Mouse (Mus musculus) B cell, adult 2 months (primary cell): ENCODE measurements at regions not wholly inside any gene's neighbourhood (a gene's known extent, or its start where the extent isn't known, plus 50 kb on each side); places are given as distances from the start of the nearest gene placed in this dataset.

Experiments used
- DNase-seq, 2 experiments: peaks; one replicate each; pipeline ENCODE4 v3.0.0; 2022

DNA sequence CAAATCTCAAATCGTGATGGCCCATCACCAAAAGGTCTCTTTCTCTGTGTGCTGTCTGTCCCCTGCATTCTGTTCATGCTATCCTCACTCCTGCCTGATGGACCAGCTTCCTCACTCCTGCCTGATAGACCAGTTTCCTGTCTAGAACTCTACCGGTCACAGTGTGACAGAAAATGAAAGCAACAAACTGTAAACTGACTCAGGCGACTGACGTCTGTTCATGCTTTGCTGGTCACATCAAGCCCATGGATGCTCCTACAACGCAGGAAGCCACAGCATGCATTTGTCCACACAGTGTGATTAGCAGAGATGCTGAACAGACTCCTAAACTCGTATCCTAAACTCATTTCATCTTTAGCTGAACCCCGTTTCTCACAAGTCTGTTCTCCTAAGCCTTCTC is 227.3 kb upstream of the N4bp1 start:
- DNase-seq, result no peak

DNA sequence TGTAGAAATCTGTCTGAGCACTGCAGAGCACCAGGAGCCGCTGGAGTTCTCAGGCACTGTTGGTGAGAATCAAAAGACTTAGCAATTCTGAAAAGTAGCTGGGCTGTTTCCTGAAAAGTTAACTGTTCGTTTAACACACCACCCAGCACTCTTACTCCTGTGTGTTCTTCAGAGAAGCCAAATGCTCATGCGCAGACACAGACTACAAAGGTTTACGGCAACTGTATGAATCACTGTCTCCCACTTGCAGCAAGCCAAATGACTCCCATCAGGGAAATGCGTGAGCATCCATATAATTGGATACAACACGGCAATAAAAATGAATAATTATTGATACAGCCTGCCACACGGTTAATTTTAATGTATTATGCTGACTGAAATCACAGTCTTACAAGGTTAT is 220.0 kb upstream of the N4bp1 start:
- no peak for DNase-seq

DNA sequence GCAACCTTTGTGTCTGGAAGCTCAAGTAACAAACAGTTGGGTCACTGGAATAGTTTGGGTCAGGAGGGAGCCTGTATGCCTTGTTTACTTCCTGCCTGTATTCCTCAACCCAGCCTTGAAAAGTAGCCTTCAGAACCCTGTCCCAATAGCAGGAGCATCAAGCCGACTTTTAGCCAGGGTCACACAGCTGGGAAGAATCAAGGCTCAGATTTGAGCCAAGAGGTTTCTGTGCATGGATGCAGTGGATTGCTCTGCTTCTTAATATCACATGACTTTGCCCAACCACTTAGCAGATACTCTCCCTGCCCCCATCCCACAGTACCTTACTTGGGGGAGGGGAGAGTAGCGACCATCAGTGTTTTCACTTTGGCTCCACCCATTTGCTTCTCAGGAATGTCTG is 210.2 kb upstream of the N4bp1 start:
- DNase-seq, result no peak

- no peak for DNase-seq
Observed at GRCm38 (mm10) chr8:87094685-87095084, 209.6 kb upstream of the N4bp1 start.

- DNase-seq, result no peak
Observed at GRCm38 (mm10) chr8:87093716-87094115, 208.7 kb upstream of the N4bp1 start.

DNA sequence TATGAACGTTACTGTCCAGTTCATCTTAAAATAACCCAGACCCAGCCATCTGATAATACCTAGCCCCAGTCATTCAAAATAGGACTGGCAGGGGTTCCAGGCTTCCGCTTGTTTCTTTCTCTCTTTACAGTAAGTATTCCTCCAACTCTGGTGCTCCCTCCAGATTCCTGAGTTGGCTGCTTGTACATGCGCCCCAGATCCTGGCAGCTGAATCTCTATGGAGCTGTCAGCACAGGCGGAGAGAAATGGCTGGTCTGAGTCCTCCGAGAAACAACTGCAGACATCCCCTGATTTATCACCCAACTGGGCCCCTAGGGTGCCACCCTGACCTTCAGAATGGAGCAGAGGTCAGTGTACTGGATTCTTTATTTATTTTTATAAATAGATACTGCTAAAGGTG is 208.0 kb upstream of the N4bp1 start:
- DNase-seq, result no peak

- no peak for DNase-seq
Observed at GRCm38 (mm10) chr8:87087451-87088095, 202.5 kb upstream of the N4bp1 start.

- DNase-seq, result no peak
Observed at GRCm38 (mm10) chr8:87078260-87078659, 193.2 kb upstream of the N4bp1 start.

DNA sequence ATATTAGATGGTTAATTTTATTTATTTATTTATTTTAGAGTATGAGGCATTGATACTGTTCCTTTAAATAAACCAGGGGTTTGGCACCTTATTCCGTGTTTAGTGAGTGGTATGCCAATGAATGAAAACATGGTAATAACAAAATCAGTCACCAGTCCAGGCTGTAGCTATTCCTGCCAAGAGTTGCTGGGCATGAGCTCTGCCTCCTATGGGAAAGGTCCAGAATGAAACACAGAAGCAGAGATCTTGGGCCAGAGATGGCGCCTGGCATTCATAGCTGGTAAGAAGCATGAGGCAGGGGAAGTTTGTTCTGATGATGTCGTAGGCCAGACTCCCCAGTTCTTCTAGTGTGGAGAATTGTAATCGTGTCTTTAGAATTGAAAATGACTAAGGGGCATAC is 190.9 kb upstream of the N4bp1 start:
- DNase-seq, result no peak

DNA sequence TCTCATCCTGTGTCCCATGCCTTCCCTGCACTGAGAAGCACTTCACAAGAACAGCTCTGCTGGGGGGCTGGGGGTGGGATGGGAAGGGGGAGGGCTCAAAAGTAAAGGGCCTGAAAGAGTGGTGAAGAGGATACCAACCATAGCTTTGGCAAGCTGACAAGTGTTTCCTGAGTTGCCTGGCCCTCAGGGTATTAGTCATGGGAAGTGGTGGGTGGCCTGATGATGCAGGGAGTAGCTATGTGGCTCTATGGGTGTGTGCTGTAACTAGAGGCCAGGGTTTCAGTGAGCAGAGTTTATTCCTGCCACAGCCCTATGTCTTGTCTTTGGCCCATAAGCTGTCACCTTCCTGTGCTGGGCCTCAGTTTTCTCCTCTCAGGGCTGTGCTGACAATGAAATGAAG is 186.2 kb upstream of the N4bp1 start:
- DNase-seq, result no peak

GRCm38 (mm10) chr8:87067106-87067505 is 182.0 kb upstream of the N4bp1 start:
- DNase-seq, result no peak

GRCm38 (mm10) chr8:87064768-87065167 is 179.7 kb upstream of the N4bp1 start:
- DNase-seq, result no peak

DNA sequence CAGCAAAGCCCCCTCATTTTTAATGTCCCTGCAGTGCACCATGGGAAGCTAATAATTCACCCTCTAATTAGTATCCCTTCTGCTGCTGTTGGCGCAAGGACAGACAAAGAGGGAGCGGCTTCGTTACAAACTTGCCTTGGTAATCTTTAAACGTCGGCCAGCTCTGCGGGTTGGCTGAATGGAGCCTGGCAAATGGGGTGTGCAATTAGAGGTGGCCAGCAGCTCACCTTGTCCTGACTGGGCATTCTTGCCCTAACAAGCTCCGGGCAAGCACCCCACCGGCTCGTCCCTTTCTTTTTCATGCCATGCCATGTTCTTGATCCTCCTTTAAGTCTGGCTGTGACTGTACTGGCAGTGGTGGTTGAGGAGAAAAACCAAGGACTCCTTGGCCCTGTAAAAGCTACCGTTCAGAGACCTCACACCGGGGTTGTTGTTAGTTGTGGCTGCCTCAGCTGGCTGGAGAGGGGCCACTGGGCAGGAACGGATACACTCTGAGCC is 179.2 kb upstream of the N4bp1 start:
- DNase-seq, result no peak

GRCm38 (mm10) chr8:87063588-87063987 is 178.5 kb upstream of the N4bp1 start:
- no peak for DNase-seq

DNA sequence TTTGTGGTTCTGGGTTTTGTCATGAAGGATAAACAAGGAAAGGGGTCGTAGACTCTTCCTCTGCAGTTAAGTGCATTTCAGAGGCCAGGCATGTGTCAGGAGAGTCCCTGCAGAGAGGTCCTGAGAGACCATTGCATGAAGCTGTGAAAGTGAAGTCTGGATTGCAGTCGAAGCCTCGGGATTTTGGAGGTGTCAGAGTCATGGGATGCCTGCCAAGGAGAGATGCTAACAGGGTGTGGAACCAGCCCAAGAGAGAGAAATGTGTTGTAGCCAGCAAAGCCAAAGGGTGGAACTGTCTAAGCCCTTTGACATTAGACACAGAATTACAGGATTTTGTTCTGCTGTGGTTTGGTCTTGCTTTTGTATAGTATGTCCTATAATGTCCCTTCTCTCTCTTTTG is 164.7 kb upstream of the N4bp1 start:
- no peak for DNase-seq

- DNase-seq, result no peak
Observed at GRCm38 (mm10) chr8:87049196-87049595, 164.1 kb upstream of the N4bp1 start.

DNA sequence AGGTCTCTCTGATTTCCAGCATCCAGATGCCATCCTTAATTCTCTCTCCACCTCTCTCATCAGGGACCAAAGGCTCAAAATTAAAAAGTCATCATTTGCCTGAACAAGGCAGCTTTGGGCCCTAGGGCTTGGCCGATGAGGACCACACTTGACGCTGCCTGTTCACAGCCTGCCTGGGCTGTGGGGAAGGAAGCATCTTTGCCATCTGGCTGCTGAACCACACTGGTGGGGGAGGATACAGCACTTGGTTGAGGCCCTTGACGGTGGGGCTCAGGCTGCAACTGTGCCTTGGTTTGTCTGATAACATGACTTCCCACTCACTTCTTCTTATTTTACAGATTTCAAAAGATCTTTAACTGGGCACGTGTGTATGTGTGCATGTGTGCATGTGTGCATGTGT is 161.5 kb upstream of the N4bp1 start:
- DNase-seq, result no peak

- DNase-seq, result no peak
Observed at GRCm38 (mm10) chr8:87043016-87043415, 158.0 kb upstream of the N4bp1 start.

DNA sequence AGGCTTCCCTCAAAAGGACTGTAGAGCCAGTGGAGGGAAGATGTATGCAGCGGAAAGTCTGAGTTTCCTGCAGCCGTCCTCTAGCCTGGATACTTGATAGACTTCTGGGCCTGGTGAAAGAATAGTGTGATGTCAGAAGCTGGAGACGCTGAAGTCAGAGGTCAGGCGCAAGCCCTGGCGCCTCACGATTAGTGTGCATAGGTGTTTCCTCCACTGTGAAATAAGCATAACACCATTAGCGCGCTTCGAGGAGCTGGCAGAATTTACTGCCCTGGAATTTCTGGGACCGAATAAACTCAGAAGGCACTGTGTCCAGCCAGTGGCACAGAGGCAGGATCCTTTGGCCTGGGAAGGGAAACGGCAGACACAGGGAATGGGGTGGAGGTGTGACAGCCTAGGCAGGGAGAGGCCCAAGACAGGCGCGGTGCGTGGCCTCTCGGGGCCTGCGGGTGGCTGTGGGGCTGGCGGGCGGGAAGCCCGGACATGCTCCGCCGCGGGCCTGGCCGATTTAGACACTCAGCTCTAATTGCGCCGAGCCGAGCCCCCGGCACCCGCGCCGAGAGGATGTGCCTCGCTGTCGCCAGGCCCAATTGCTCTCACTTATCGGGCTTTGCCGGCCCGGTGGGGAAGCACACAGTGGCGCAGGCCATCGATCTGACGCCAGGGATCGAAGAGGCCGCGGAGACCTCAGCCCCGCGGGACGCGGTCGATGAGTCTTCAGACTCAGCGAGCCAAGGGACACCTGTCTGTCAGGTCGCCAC is 152.7 kb upstream of the N4bp1 start:
- DNase-seq, result no peak

DNA sequence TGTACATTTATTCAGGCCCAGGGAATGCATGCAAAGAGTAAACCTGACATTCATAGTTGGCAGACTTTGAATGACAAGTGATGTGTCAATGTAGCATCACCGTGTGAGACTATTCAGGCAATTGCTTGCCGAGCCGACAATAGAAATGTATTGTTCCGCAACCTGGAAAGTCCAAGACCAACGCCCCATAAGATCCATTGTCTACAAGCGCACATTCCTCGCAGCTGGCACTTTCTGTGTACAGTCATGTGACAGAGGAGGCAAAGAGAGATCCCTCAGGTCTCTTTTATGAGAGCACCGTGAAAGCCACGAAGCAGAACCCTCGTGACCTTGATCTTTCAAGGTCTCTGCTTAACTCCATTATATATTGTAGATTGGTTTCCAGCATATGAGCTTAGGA is 150.9 kb upstream of the N4bp1 start:
- no peak for DNase-seq

DNA sequence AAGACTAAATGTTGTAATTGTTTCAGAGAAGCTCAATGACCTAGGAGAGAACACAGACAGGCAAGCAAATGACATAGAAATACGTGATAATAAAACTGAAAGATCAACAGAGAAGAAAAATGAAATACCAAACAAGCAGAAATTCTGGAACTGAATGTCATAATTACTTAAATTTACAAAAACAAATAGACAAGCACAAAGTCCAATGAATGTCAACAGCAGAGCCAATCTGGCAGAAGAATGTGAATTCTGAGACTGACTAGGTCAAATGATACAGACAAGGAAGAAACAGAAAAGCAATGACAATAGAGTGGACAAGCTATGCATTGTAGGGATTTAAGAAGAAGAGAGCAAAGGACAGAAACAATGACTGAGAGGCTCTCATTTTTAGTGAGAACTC is 143.1 kb upstream of the N4bp1 start:
- DNase-seq, result no peak

DNA sequence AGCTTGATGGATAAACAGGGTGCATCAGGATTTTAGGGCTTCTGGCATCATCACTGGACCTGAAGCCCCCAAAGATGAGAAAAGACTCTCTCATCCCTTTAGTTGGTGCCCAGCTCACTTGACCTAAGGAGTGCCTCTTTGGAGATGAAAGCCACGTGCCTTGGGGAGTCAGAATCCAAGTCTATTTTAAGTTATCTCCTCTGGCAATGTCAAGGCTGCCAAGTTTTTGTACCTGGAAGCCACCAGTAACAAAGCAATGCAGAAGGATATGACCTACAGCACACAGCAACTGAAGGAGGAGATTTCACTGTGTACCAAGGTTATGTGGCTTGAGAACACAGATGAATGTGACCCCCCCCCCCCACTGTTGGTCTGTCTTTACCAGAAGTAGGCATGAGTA is 140.9 kb upstream of the N4bp1 start:
- no peak for DNase-seq

DNA sequence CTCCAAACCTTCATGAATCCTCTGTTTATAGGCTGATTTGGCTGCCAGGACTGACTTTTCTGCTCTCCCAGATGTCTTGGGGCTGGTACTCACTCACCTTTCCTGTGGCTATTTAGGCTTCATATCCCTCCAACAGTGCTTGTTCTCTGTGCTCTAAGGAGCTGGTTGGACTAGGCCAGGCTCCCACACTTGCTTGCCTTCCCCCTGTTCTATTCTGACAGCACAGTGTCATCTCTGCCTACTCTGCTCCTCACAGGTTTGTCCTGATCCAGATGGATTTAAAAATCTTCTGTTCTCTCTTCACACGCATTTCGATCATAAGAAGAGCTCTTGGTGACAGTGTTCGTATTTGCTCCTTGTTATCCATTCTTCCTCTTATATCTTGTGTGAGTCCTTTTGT is 134.7 kb upstream of the N4bp1 start:
- DNase-seq, result no peak

- DNase-seq, result no peak
Observed at GRCm38 (mm10) chr8:86975546-86975945, 90.5 kb upstream of the N4bp1 start.

DNA sequence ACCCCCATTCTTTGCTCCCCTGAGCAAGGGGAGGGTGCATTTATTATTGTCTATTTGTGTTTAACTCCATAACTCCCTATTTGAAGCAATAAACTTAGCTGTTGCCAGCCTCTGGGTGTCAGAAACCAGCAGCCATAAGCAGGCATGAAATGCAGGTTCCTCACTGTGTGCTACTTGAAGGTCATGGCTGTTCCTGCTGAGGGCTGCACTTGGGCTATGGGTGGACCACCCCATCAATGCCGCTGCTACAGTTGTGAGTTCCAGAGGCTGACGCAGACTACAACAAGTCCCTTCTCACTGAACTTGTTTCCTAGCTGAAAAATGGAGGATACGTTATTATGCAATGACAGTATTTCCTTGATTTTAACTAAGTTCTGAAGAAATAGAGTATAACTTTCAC is 86.7 kb upstream of the N4bp1 start:
- no peak for DNase-seq
